Mouse (Mus musculus) mesoderm, embryonic 11.5 days (tissue): ENCODE measurements around the gene Dclk1.

Experiments
- DNase-seq: peaks from one replicate; pipeline ENCODE4 v3.0.0-alpha.2; 2012; ENCODE audit warnings: low read depth, low spot score

Gene Dclk1

GRCm38 (mm10) chr3:55539811-55540293 lies 297.7 kb downstream of the Dclk1 start:
- no peak for DNase-seq

GRCm38 (mm10) chr3:55540406-55541140 lies 298.4 kb downstream of the Dclk1 start:
- DNase-seq, result no peak

GRCm38 (mm10) chr3:55541799-55542198 lies 299.6 kb downstream of the Dclk1 start:
- DNase-seq, result no peak

GRCm38 (mm10) chr3:55542310-55542709 lies 300.1 kb downstream of the Dclk1 start:
- DNase-seq, result no peak

GRCm38 (mm10) chr3:55542947-55543346 lies 300.8 kb downstream of the Dclk1 start:
- DNase-seq, result no peak

GRCm38 (mm10) chr3:55543929-55544684 lies 301.9 kb downstream of the Dclk1 start:
- DNase-seq, result no peak

- peak; percentile 56 for DNase-seq
Observed at GRCm38 (mm10) chr3:55545296-55545695, 303.1 kb downstream of the Dclk1 start.

GRCm38 (mm10) chr3:55545916-55546315 lies 303.8 kb downstream of the Dclk1 start:
- DNase-seq, result no peak

- no peak for DNase-seq
Observed at GRCm38 (mm10) chr3:55547106-55547505, 304.9 kb downstream of the Dclk1 start.

- DNase-seq, result no peak
Observed at GRCm38 (mm10) chr3:55549376-55549775, 307.2 kb downstream of the Dclk1 start.

- peak; percentile 60 for DNase-seq
Observed at GRCm38 (mm10) chr3:55550962-55551361, 308.8 kb downstream of the Dclk1 start.

GRCm38 (mm10) chr3:55551912-55552311 lies 309.7 kb downstream of the Dclk1 start:
- DNase-seq, result no peak

- DNase-seq, result no peak
Observed at GRCm38 (mm10) chr3:55553031-55553430, 310.9 kb downstream of the Dclk1 start.

GRCm38 (mm10) chr3:55555848-55556247 lies 313.7 kb downstream of the Dclk1 start:
- no peak for DNase-seq

GRCm38 (mm10) chr3:55558570-55558969 lies 316.4 kb downstream of the Dclk1 start:
- DNase-seq, result no peak

GRCm38 (mm10) chr3:55567476-55567875 lies 325.3 kb downstream of the Dclk1 start:
- DNase-seq, result no peak

GRCm38 (mm10) chr3:55569539-55569938 lies 327.4 kb downstream of the Dclk1 start:
- DNase-seq, result no peak

- DNase-seq, result no peak
Observed at GRCm38 (mm10) chr3:55571034-55571433, 328.9 kb downstream of the Dclk1 start.

- peak; percentile 25 for DNase-seq
Observed at GRCm38 (mm10) chr3:55571552-55572296, 329.6 kb downstream of the Dclk1 start.

GRCm38 (mm10) chr3:55572297-55572681 lies 330.1 kb downstream of the Dclk1 start:
- DNase-seq, result no peak

GRCm38 (mm10) chr3:55574003-55574402 lies 331.8 kb downstream of the Dclk1 start:
- DNase-seq, result peak; percentile 27

GRCm38 (mm10) chr3:55587434-55587971 lies 345.3 kb downstream of the Dclk1 start:
- no peak for DNase-seq
